Mouse (Mus musculus): ENCODE results near the gene Sfta2.

DNA sequence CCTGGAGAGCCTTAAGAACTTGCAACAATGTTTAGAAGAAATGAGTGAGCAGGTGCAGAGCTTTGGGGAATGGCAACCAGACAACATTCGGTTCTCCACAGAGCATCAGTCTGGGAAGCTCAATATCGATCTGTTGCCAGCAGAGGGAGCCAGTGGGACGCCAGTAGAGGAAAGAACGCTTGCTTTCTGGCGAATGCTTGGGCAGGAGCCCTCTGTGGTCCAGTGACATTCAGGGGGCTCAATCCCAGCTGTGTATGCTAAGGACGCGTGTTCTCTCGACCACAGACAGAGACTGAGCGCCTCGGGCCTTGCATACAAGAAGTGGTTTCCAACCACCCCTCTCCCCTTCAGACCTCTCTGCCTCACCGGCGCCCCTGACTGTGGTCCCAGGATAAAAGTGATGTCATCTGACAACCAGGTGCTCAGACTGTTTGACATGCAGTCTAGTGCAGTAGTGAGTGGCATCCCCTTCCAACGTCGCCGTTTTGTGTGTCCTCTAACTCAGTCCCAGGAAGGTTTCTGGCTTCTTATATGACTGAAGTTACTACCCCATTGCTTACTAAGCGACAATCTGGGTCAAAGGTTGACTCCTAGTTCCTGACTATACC lies 16.9 kb upstream of the Sfta2 start:
- TF ChIP-seq CTCF (IDR thresholded peaks at IDR 0.05 in 2 of 3, conservative IDR thresholded peaks at IDR 0.05 in 1 of 3; ENCODE audit: control insufficient read depth in 1 of 3, insufficient read depth in 1 of 3, low read depth in 2 of 3, low read length in 3 of 3, poor library complexity in 1 of 3, severe bottlenecking in 1 of 3) (peak; percentile 80 to 91 (median 87)), POLR2AphosphoS2 (IDR thresholded peaks at IDR 0.05; ENCODE audit: low read length) (no peak), KAT2A (conservative IDR thresholded peaks at IDR 0.05; ENCODE audit: low read depth, low read length) (no peak), MAFK (IDR thresholded peaks at IDR 0.05; ENCODE audit: borderline replicate concordance, low read depth, low read length) (no peak)
